Mouse (Mus musculus): ENCODE measurements around the gene Ephx1. TPM values are rescaled to one million over a fixed set of nuclear protein-coding genes. Genes with fewer than 3 reads are reported as not detected.
A peak's percentile ranks its signal among the peaks of the same experiment; 100 is the strongest.

The Ephx1 gene
- total RNA-seq, 2 experiments from 2014 or later: 20.7 to 25.9 TPM

DNA sequence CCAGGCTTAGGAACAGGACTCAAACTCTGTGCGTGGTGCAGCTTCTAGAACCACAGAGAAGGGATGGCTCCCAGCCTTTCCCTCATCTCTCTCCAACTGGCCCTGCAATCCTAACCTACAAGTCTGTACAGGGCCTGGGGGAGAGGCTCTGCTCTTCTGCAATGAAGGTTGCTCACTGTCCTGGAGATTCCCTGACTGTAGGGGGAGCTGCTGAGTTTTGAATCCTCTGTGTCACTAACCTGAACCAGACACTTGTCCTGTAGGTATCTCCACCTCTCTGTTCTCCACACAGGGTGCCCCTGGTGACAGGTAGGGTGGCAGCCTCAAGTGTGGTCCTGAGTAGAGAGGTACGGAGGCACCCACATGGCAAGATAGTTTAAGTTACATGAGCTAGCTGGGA, 40.2 kb downstream of the Ephx1 start:
- no peak for DNase-seq
- intact Hi-C loops (cut with DNase I): no loop called here

DNA sequence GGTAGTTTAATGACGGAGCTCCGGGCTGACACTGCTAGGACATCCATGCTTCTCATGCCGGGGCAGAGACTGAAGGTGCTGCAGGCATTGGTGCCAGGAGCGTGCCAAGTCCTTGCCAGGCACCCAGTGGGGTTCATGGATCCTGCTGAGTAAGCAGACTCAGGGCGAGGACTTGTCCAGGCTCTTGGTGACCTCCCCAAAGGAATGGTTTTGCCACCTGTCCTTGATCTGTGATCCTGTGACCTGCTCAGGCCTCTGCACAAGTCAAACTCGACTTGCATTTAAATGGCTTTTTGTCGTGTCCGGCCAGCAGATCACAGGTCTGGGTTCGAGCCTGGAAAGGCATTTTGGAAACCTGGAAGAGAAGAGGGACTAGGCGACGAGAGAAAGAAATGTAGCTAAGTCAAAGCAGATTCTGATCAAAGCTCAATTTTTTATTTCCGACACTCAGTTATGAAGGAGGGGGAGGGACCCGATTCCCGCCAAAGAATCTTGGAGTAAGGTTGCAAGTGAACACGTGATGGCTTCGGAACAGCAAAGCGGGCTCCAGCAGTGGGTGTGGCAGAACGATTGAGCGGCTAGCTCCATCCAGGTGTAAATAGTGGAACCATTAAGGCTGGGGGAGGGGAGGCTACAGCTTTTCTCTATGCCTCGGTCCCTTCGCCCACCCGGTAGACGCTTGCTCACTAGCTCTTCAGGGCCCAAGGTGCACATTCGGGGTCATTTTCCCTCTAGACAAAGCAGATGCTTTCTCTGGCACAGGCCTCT, 41.0 kb downstream of the Ephx1 start:
- intact Hi-C loops (cut with DNase I): no loop called here

DNA sequence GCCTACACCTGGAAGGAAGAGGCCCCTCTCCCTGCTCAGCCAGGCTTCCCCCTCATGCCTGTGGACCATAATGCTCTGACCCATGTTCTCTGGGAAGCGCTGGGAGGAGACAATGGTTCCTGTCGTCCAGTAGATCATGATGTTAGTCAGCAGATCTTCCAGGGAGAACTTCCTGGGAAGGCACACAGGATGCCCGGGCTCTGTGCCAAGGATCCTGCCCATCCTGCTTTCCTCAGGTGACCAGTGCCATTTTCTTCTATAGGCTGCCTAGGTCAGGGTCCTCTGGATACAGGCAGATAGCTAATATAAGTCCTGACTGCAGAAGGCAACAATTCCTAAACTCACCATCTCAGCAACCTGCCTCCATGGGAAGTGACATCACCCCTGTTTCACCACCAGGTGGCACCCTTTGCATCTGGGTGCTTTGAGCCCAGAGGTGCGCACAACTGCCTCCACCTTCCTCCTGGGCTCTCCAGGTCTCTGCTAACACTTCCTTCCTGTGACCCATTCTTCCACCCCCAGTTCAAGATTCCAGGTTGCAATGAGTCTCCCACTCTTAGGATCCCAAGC, 44.5 kb downstream of the Ephx1 start:
- DNase-seq: peak; percentile 44 to 52
- intact Hi-C loops (cut with DNase I): no loop called here

More for the DNA sequence above, 41.0 kb downstream of the Ephx1 start:
- DNase-seq: no peak

DNA sequence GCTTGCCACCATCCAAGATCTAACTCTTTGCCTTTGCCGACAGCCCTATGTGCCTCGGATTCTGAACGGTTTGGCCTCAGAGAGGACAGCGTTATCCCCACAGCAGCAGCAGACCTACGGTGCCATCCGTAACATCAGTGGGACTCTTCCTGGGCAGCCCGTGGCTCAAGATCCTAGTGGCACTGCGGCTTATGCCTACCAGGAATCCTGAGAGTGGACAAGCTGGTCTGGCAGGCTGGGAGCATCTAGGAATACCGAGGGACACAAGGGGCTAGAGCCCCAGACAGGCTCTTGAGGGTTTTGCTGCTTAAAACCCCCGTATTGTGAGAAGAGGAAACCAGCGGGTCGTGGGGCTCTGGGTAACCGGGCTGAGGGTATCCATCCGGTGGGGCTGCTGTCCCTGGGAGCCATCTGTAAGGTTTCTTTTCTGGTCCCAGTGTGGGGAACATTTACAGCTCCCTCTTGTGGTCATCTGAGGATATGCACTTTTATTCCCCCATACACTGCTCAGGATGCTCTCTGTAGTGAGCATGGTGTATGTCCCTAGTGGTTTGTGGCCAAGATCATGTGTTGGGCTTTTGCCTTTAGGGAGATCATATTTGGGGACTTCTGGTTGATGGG, 46.5 kb downstream of the Ephx1 start:
- intact Hi-C loops (cut with DNase I): loop anchor here (1.0 kb wide), 1 partner anchor 73 kb away; no protein-coding TSS in a partner anchor
- peak in 1 of 2 experiments; percentile 50 for DNase-seq

DNA sequence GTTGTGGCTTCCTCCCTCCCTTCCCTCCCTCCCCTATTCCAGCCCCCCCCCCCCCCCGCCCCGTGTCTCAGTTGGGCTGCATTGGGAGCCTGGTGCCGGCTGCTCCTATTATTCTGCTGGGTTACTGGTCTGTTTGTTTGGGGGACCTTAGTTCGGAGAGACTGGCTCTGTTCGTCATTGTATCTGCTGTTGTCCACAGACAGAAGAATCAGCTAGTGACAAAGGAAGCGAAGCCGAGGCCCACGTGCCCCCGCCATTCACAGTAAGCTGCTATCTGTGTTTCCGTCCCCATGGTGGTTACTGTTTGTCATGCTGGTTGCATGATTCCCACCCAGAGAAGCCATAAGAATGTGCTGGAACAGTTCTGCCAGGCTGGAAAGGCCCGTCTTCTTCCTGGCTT, 47.8 kb downstream of the Ephx1 start:
- no peak for DNase-seq

DNA sequence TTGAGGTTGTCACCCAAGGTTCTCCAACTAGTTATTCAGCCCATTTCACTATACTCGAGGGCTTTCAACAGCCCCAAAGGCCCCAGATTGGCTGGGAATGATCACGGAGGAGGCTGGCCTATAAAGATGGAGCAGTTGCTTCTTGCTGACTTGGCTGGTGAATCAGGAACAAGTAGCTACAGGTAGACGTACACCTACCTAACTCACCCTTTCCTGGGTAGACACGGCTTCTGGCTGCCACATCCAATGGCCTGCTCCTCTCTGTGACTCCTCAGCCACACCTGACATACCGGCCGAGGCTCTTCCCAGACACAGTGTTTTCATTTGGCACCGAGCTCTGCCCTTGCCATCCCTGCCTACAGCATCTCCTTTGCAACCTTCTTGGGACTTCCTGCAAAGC, 53.4 kb downstream of the Ephx1 start:
- DNase-seq: no peak
- intact Hi-C loops (cut with DNase I): no loop called here

More for the DNA sequence above, 47.8 kb downstream of the Ephx1 start:
- intact Hi-C loops (cut with DNase I): no loop called here

DNA sequence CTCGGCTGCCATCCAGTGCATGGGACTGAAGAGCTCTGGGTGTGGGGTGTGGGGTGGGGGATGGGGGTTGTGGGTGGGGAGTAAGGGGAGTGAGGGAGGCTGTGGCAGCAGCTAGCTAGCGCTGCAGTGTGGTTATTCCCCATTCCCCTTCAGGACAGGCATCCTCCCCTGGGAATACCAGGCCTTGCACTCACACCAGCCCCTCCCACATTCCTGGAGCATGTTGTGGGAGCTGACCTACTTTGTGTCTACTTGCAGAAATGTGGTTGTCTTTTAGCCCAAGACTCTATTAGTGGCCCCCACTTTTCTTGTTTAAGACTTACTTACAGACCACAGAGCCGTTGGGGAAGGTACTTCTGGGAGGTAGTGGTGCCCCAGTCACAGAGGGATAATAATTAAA, 54.2 kb downstream of the Ephx1 start:
- DNase-seq: peak; percentile 43 to 66

DNA sequence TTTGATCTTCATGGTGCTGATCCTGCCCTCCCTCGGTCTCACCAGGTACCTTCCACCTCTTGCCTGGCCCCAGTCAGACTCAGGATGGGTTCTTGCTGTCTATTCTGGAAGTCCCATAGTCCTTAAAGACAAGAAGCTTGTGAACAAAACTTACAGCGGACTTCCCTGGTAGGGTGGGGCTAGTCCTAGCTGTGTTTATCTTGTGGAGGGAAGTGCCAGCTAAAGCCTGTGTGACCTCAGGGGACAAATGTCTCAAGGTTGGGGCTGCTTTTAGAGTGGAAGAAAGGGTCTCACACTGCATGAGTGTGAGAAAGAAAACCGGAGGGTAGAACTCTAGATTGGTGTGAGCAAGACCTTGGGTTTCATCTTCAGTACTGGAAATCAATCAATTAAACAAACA, 54.9 kb downstream of the Ephx1 start:
- intact Hi-C loops (cut with DNase I): no loop called here
- DNase-seq: no peak

More for the DNA sequence above, 54.2 kb downstream of the Ephx1 start:
- intact Hi-C loops (cut with DNase I): no loop called here

DNA sequence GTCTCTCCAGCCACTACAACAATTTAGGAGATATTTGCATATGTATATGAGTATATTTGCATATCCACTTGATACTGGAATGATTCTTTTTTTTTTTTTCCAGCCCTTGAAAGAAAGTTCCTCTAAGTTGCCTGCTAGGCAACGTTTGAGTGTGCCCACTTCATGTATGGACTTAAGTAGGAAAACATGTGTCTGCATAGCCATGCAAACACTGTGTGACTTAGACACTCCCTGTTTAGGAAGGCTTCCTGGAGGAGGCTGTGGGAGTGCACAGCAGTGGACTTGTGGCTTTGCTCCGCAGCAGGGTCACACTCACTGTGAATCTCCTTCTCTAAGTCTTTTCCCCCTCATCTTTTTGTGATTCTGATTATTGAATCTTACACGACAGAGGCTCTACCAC, 61.9 kb downstream of the Ephx1 start:
- DNase-seq: no peak
- intact Hi-C loops (cut with DNase I): no loop called here

DNA sequence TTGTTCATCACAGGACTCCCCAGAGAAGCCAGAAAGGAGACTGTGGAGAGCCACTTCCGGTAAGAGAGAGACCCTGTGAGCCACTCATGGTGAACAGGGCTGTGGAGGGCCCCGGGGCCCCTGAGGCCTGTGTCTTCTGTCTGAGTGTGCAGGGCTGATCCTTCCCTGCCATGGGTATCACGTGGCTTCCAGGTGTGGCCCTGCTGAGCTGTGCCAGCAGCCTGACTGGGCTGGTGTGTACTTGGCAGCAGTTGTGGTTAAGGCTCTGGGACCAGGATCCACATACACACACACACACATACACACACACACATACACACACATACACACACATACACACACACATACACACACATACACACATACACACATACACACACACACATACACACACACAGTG, 62.7 kb downstream of the Ephx1 start:
- intact Hi-C loops (cut with DNase I): no loop called here
- DNase-seq: no peak

DNA sequence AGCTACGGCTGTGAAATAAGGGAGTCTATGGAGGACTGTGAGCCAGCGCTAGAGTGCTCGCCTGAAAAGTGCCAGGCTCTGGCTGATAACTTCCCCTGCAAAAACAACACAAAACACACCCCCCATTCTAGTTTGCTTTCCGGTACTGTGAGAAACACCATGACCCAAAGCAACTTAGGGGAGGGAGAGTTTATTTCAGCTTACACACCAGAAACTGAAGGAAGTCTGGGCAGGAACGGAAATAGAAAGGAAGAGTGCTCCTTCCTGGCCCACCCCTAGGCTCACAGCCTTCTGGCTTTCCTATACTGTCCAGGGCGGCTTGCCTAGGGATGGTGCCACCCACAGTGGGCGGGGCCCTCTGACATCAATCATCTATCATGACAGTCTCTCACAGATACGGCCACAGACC, 63.7 kb downstream of the Ephx1 start:
- intact Hi-C loops (cut with DNase I): no loop called here
- DNase-seq: peak; percentile 35 to 36

DNA sequence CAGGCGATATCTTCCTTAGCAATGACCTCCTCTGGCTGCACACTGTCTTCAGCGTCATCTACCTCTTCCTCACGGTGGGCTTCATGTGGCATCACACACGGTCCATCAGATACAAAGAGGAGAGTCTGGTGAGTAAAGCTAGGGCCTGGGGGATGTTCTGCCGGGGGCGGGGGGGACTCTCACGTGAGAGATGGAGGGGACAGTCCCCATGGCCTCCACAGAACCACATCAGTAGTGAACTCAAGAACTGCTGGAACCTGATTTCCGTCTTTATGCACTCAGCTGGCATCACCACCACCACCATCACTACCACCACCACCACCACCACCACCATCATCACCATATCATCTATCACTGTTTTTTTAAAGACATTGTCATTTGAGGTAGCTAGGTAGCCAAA, 64.3 kb downstream of the Ephx1 start:
- intact Hi-C loops (cut with DNase I): no loop called here
- no peak for DNase-seq

DNA sequence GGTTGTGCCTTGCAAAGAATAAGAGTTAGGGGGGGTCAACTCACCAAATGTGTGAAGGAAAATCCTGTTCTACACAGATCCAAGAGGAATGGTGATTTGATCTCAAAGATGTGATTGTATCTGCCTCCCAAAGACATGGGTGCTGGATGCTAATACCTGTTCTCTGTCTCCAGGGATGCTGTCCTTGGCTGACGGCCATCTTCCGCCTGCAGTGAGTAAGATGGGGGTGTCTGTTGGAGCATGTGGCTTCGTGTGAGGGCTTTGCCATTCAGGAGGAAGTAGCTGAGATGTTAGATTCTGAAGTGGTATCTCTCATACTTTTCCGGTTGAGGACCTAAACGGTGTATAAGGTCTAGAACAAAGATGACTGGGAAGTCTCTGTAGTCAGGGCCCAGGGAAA, 67.9 kb downstream of the Ephx1 start:
- intact Hi-C loops (cut with DNase I): no loop called here
- no peak for DNase-seq

DNA sequence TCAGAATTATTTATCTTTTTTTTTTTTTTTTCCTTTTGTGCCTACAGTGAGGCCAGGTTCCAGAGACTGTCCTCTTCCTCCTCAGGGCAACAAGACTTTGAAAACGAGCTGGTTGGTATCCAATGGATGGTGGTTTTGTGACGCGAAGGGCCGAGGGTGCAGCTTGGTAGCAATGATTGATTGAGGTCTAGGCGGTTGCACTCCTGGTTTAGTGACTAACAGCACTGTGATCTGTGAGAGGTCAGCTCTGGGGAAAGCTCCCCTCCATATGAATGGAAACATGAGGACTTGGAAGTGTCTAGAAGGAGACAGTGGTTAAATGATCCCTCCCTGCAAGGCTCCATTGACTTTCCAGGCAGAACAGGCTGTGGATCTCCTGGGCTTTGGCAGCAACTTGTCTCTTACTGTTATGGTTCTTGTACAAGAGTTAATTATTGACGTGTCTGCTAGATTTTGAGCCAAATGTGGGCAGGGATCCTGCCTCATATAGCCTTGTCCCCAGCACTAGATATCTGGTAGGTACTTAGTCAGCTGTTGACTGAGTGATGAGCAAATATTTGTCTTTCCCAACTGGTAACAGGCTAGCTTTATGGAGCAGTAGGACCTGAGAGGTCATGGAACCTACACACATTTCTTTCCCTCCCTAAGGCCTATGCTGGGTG, 68.5 kb downstream of the Ephx1 start:
- no peak for DNase-seq
- intact Hi-C loops (cut with DNase I): no loop called here

DNA sequence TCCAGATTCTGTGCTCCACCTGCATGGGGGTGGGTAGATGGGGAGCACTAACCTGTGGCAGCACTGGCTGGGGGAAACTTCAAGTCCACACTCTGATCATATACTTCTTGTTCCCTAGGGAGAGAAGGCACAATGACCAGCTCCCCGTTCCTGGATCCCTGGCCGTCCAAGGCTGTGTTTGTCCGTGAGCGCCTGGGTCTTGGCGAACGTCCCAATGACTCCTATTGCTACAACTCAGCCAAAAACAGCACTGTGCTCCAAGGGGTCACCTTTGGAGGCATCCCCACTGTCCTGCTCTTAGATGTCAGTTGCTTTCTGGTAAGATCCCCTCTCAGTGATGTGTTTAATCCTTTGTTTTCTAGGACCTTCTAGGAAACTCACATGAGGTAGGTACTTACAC, 74.3 kb downstream of the Ephx1 start:
- intact Hi-C loops (cut with DNase I): no loop called here
- DNase-seq: no peak

DNA sequence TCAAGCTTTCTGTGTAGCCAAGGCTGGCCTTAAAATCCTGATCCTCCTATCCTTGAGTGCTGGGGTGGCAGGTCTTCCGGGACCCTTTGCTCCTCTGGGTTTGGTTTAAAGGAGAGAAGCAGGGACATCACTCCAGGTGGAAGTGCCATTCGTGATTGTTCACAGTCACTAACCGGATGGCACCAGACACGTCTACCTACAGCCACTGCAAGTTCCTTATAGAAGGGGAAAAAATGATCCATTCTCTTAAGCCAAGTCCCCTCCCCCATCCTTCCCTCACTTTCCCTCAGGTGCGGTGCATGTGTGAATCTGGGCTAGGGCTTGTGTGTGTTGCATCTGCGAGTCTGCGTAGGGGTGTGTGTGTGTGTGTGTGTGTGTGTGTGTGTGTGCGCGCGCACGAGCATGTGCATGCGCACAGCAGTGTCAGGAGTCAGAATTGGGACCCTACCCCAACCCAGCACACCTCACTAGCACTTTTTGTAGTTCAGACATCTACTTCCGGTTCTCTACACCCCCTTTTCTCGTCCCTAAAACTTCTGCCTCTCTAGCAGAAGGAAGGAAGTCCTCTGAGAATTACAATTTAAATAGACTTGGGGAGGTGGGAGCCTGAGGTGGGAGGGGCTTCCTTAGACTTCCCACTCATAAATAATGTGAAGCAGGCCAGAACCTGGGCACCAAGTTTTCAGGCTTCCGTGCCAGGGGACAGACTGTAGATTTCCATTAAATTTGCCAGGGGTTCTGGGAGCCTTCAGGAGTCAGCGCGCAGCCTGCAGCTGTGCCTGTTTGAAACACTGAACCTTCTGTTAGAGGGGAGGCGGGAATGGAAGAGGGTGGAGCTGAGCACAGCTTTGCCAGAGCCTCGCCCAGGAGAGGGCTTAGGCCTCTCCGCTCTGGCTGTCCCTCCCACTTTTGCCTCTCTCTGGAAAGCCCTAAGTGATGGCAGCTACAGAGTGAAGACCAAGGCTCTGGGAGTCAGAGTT, 75.4 kb downstream of the Ephx1 start:
- intact Hi-C loops (cut with DNase I): loop anchor here (2.0 kb wide), 1 partner anchor 40 kb away; the partner anchor contains the start of gene Pycr2
- DNase-seq: peak; percentile 62 to 68

DNA sequence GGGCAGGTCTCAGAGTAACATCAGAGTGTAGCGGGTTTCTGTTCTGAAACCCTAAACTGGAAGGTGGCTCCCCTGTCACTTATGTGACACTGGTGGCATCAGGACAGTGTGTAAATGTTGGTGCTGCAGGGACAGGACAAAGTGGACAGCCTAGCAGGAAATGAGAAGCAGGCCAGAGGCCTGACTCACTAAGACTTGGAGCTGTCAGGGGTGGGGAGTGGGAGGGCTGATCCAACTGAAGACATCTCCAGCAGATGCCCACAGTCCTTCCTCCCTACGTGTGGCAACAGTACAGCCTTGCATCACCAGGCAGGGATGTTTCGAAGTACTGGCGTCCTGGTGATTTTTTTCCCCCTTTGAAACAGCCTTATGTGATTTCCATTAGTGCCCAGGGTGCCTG, 76.2 kb downstream of the Ephx1 start:
- DNase-seq: peak in 1 of 2 experiments; percentile 22
- intact Hi-C loops (cut with DNase I): loop anchor here (2.0 kb wide), 1 partner anchor 40 kb away; the partner anchor contains the start of gene Pycr2

DNA sequence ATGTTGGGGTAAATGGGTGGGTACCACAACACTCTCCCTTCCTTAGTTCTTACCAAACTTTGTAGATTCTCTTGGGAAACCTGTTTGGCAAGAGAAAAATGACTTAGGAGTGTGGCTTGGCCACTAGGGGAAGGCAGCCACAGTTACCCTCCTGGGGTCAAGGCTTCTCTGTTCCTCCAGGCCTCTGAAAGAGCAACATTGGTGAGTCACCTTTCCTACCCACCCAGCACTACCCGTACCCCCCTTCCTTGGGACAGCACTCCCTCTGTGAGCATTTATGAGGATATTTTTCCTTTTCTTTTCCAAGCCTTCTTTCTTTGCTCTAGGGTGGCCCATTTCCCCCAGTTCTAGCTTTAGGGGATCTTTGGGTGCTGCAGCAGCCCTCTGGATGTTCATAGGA, 76.8 kb downstream of the Ephx1 start:
- intact Hi-C loops (cut with DNase I): loop anchor here (2.0 kb wide), 1 partner anchor 39 kb away; the partner anchor contains the start of gene Pycr2
- DNase-seq: no peak

DNA sequence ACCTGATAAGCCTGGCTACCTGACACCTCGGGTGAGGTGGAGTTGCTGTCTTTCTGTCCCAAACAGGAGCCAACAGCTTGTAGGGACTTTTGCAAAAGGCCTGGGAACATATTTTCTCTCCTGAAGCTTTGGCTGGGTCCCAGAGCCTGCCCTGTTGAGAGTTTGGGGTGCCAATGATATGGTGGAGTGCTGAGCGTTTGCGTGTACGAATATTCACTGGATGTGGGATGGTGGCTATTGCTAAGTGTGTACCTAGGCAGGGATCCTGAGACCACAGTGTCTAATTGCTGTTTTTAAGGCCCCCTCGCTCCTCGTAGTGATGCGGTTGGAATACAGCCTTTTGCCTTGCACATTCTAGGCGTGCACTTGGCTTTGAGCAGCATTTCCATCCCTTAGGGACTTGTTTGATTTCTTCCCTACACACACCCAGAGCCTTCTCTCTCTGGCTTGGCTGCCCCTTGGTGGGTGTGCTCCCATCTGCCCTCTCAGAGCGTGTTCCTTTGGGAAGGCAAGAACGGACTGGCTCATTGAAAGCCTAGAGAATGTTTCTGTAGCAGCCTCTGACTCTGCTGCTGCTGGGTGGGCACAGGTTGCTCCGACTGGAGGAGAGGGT, 77.6 kb downstream of the Ephx1 start:
- intact Hi-C loops (cut with DNase I): no loop called here
- DNase-seq: peak; percentile 23 to 39

Data from heart, postnatal 14 days (tissue).